Mouse (Mus musculus): ENCODE results near the gene Rab3gap2.

Rab3gap2 gene

GRCm38 (mm10) chr1:185328721-185329610, 125.0 kb downstream of the Rab3gap2 start, which contains the start of gene Iars2:
Gene Iars2 (minus strand): TSS chr1:185329396.
- DNase-seq (ENCODE audit: inconsistent age in 2 of 2, low spot score in 1 of 2) = peak; percentile 93 to 98

DNA sequence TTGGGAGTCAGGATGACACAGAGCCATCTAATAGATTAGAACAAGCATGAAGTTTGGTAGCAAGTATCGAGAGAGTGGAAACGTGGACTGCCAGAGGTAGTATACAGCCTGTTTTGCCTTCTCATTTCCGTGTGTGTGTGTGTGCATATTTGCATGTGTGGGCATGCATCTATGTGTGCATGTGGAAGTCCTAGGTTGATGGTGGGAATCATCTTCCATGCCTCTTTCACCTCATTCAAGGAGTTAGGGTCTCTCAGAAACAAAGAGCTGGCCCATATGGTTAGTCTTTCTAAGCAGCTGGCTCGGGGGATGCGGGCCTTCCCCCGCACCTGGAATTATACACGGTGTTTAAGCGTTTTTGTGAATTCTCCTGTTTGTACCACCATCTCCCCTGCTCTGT, 125.9 kb downstream of the Rab3gap2 start:
- DNase-seq (ENCODE audit: inconsistent age in 2 of 2, low spot score in 1 of 2) = no peak

- no peak for DNase-seq (ENCODE audit: inconsistent age in 2 of 2, low spot score in 1 of 2)
Measured at GRCm38 (mm10) chr1:185331364-185331763, 127.4 kb downstream of the Rab3gap2 start.

- peak; percentile 94 to 96 for DNase-seq (ENCODE audit: inconsistent age in 2 of 2, low spot score in 1 of 2)
Measured at GRCm38 (mm10) chr1:185331983-185332430, 128.1 kb downstream of the Rab3gap2 start, which contains the start of gene Bpnt1. Gene Bpnt1 (plus strand): TSS chr1:185332149.

GRCm38 (mm10) chr1:185333651-185334050, 129.7 kb downstream of the Rab3gap2 start:
- DNase-seq (ENCODE audit: inconsistent age in 2 of 2, low spot score in 1 of 2) = no peak

DNA sequence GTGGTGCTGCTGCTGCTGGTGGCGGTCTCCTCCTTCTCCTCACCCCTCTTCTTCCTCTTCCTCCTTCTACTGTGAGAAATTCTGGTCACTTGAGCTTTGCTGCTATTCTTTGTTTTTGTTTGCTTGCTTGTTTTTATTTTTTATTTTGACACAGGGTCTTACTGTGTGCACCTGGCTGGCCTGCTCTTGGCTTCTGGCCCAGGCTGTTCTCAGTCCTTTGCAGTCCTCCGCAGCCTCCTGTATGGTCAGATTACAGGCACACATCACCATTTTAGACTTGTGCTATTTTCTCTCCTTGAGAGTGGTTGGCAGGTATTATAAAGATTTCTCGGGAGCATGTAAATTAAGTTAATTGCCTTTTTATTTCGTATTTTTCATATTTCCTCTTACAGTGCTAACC, 130.2 kb downstream of the Rab3gap2 start:
- DNase-seq (ENCODE audit: inconsistent age in 2 of 2, low spot score in 1 of 2) = no peak

GRCm38 (mm10) chr1:185335231-185335765, 131.4 kb downstream of the Rab3gap2 start:
- no peak for DNase-seq (ENCODE audit: inconsistent age in 2 of 2, low spot score in 1 of 2)
